Mouse (Mus musculus): Measurements from ENCODE around the gene Olfr267. TPM values are rescaled to one million over a fixed set of nuclear protein-coding genes. Genes with fewer than 3 reads are reported as not detected.

The Olfr267 gene
- polyA plus RNA-seq (2011; ENCODE audit: insufficient read depth, insufficient read length, low read depth, missing spikeins), result not detected in 2 replicates

- H3K27me3 ChIP-seq (ENCODE audit: control insufficient read depth, insufficient read depth, low read length, poor library complexity, severe bottlenecking), result no peaks in the 10 kb centered on the region
- no peak for TF ChIP-seq EP300 (IDR thresholded peaks at IDR 0.05; ENCODE audit: insufficient read depth, low read depth, low read length)
- TF ChIP-seq POLR2A (IDR thresholded peaks at IDR 0.05; ENCODE audit: insufficient read depth, low read length), result no peak
- TF ChIP-seq CTCF (IDR thresholded peaks at IDR 0.05; ENCODE audit: low read depth, low read length), result no peak
- no peaks in the 10 kb centered on the region for H3K36me3 ChIP-seq (ENCODE audit: control insufficient read depth, insufficient read depth, low read length, poor library complexity, severe bottlenecking)
- no peak within 1 kb of the TSS for H3K27ac ChIP-seq (ENCODE audit: insufficient read depth, low read length)
- H3K9me3 ChIP-seq (replicated peaks; ENCODE audit: control insufficient read depth, insufficient read depth, low read length, poor library complexity, severe bottlenecking), result no peaks in the 10 kb centered on the region
- no peaks in the 10 kb centered on the region for H3K4me1 ChIP-seq (ENCODE audit: control insufficient read depth, insufficient read depth, low read length)
- H3K9ac ChIP-seq (ENCODE audit: low read depth, poor library complexity, severe bottlenecking), result no peak within 1 kb of the TSS
- H3K4me3 ChIP-seq (ENCODE audit: low read depth, low read length), result no peak within 1 kb of the TSS
These were observed at the start of gene Olfr267 for GRCm38 (mm10) chr4:58787616-58788015. Gene Olfr267 (minus strand): TSS chr4:58787716.

DNA sequence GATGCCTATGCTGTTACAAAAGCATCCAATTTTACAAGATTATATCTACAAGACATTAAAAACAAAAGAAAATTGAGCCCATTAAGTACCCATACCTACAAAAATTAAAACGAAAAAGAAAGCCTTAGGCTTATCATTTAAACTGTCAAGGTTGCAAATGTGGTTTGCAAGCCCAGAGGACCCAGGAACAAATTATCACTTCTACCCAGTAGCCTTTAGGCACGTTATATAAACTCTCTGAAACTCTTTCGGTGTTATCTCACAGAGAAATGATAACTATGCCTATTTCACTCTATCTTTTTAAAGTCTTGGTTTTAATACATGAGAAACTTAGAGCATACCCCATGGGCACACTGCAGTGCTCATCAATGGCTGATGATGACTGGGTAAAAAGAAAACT is 45.4 kb upstream of the Olfr267 start:
- H3K27me3 ChIP-seq (ENCODE audit: control insufficient read depth, insufficient read depth, low read length, poor library complexity, severe bottlenecking), result no peaks in the 10 kb centered on the region
- TF ChIP-seq CTCF (IDR thresholded peaks at IDR 0.05; ENCODE audit: low read depth, low read length), result no peak
- no peak for TF ChIP-seq POLR2A (IDR thresholded peaks at IDR 0.05; ENCODE audit: insufficient read depth, low read length)
- no peak for TF ChIP-seq EP300 (IDR thresholded peaks at IDR 0.05; ENCODE audit: insufficient read depth, low read depth, low read length)
- no peaks in the 10 kb centered on the region for H3K36me3 ChIP-seq (ENCODE audit: control insufficient read depth, insufficient read depth, low read length, poor library complexity, severe bottlenecking)
- no peak overlapping the region for H3K9ac ChIP-seq (ENCODE audit: low read depth, poor library complexity, severe bottlenecking)
- no peaks in the 10 kb centered on the region for H3K9me3 ChIP-seq (replicated peaks; ENCODE audit: control insufficient read depth, insufficient read depth, low read length, poor library complexity, severe bottlenecking)
- H3K4me1 ChIP-seq (ENCODE audit: control insufficient read depth, insufficient read depth, low read length), result no peaks in the 10 kb centered on the region
- no peak overlapping the region for H3K27ac ChIP-seq (ENCODE audit: insufficient read depth, low read length)
- H3K4me3 ChIP-seq (ENCODE audit: low read depth, low read length), result no peak overlapping the region

DNA sequence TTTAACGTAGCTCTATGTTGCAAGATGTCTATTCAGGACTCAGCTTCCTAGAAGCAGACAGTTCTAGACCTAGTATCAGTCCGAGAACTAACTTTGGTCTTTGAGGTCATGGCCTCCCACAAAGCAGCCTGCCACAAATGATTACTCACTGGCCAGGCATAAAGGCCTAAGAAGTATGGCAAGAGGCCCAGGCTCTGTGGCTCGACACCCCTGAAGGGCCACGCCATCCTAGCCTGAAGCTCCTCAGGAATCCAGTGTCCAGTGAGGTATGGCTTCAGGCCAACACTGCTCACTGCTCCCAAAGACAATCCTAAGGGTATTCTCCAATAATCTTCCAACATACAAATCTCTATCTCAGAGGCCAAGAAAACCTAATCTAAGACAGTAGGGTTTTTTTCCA is 38.4 kb upstream of the Olfr267 start:
- no peaks in the 10 kb centered on the region for H3K27me3 ChIP-seq (ENCODE audit: control insufficient read depth, insufficient read depth, low read length, poor library complexity, severe bottlenecking)
- H3K9ac ChIP-seq (ENCODE audit: low read depth, poor library complexity, severe bottlenecking), result no peak overlapping the region
- H3K4me1 ChIP-seq (ENCODE audit: control insufficient read depth, insufficient read depth, low read length), result no peaks in the 10 kb centered on the region
- no peak for TF ChIP-seq EP300 (IDR thresholded peaks at IDR 0.05; ENCODE audit: insufficient read depth, low read depth, low read length)
- TF ChIP-seq CTCF (IDR thresholded peaks at IDR 0.05; ENCODE audit: low read depth, low read length), result no peak
- TF ChIP-seq POLR2A (IDR thresholded peaks at IDR 0.05; ENCODE audit: insufficient read depth, low read length), result no peak
- H3K36me3 ChIP-seq (ENCODE audit: control insufficient read depth, insufficient read depth, low read length, poor library complexity, severe bottlenecking), result 0 out of 2 replicates have a peak, but pooled peaks cover 2% of the 10 kb centered on the region
- no peaks in the 10 kb centered on the region for H3K9me3 ChIP-seq (replicated peaks; ENCODE audit: control insufficient read depth, insufficient read depth, low read length, poor library complexity, severe bottlenecking)
- H3K27ac ChIP-seq (ENCODE audit: insufficient read depth, low read length), result no peak overlapping the region
- no peak overlapping the region for H3K4me3 ChIP-seq (ENCODE audit: low read depth, low read length)

- Histone ChIP-seq H3K27me3 (ENCODE audit: control insufficient read depth, insufficient read depth, low read length, poor library complexity, severe bottlenecking) (no peaks in the 10 kb centered on the region), H3K4me1 (ENCODE audit: control insufficient read depth, insufficient read depth, low read length) (no peaks in the 10 kb centered on the region), H3K9ac (ENCODE audit: low read depth, poor library complexity, severe bottlenecking) (no peak overlapping the region), H3K36me3 (ENCODE audit: control insufficient read depth, insufficient read depth, low read length, poor library complexity, severe bottlenecking) (no peaks in the 10 kb centered on the region), H3K27ac (ENCODE audit: insufficient read depth, low read length) (no peak overlapping the region), H3K4me3 (ENCODE audit: low read depth, low read length) (no peak overlapping the region), H3K9me3 (replicated peaks; ENCODE audit: control insufficient read depth, insufficient read depth, low read length, poor library complexity, severe bottlenecking) (no peaks in the 10 kb centered on the region)
- TF ChIP-seq EP300 (IDR thresholded peaks at IDR 0.05; ENCODE audit: insufficient read depth, low read depth, low read length), result no peak
- no peak for TF ChIP-seq POLR2A (IDR thresholded peaks at IDR 0.05; ENCODE audit: insufficient read depth, low read length)
These were observed 857 bp downstream of the Olfr267 start for GRCm38 (mm10) chr4:58786659-58787058.

GRCm38 (mm10) chr4:58763417-58763816 is 24.1 kb downstream of the Olfr267 start:
- Histone ChIP-seq H3K36me3 (ENCODE audit: control insufficient read depth, insufficient read depth, low read length, poor library complexity, severe bottlenecking) (no peaks in the 10 kb centered on the region), H3K9ac (ENCODE audit: low read depth, poor library complexity, severe bottlenecking) (no peak overlapping the region), H3K27ac (ENCODE audit: insufficient read depth, low read length) (no peak overlapping the region), H3K4me1 (ENCODE audit: control insufficient read depth, insufficient read depth, low read length) (no peaks in the 10 kb centered on the region), H3K9me3 (replicated peaks; ENCODE audit: control insufficient read depth, insufficient read depth, low read length, poor library complexity, severe bottlenecking) (no peaks in the 10 kb centered on the region), H3K4me3 (ENCODE audit: low read depth, low read length) (no peak overlapping the region), H3K27me3 (ENCODE audit: control insufficient read depth, insufficient read depth, low read length, poor library complexity, severe bottlenecking) (no peaks in the 10 kb centered on the region)
- no peak for TF ChIP-seq CTCF (IDR thresholded peaks at IDR 0.05; ENCODE audit: low read depth, low read length)
- TF ChIP-seq EP300 (IDR thresholded peaks at IDR 0.05; ENCODE audit: insufficient read depth, low read depth, low read length), result no peak
- TF ChIP-seq POLR2A (IDR thresholded peaks at IDR 0.05; ENCODE audit: insufficient read depth, low read length), result no peak

- H3K27me3 ChIP-seq (ENCODE audit: control insufficient read depth, insufficient read depth, low read length, poor library complexity, severe bottlenecking), result no peaks in the 10 kb centered on the region
- TF ChIP-seq POLR2A (IDR thresholded peaks at IDR 0.05; ENCODE audit: insufficient read depth, low read length) (no peak), EP300 (IDR thresholded peaks at IDR 0.05; ENCODE audit: insufficient read depth, low read depth, low read length) (no peak), CTCF (IDR thresholded peaks at IDR 0.05; ENCODE audit: low read depth, low read length) (no peak)
- no peak overlapping the region for H3K4me3 ChIP-seq (ENCODE audit: low read depth, low read length)
- H3K27ac ChIP-seq (ENCODE audit: insufficient read depth, low read length), result no peak overlapping the region
- no peaks in the 10 kb centered on the region for H3K4me1 ChIP-seq (ENCODE audit: control insufficient read depth, insufficient read depth, low read length)
- no peaks in the 10 kb centered on the region for H3K9me3 ChIP-seq (replicated peaks; ENCODE audit: control insufficient read depth, insufficient read depth, low read length, poor library complexity, severe bottlenecking)
- no peak overlapping the region for H3K9ac ChIP-seq (ENCODE audit: low read depth, poor library complexity, severe bottlenecking)
- no peaks in the 10 kb centered on the region for H3K36me3 ChIP-seq (ENCODE audit: control insufficient read depth, insufficient read depth, low read length, poor library complexity, severe bottlenecking)
These were observed 38.0 kb downstream of the Olfr267 start for GRCm38 (mm10) chr4:58749510-58749909.

Data from ES-Bruce4 (cell line).